Mouse (Mus musculus): Measurements from ENCODE around the gene Ms4a15. TPM values are rescaled to one million over a fixed set of nuclear protein-coding genes. Genes with fewer than 3 reads are reported as not detected.

Gene Ms4a15
- total and polyA plus RNA-seq, 3 experiments, result not detected

- peak; percentile 61 for DNase-seq (ENCODE audit: low read depth, low spot score)
- Histone ChIP-seq H3K36me3 (ENCODE audit: control insufficient read depth in 1 of 2, insufficient read depth in 2 of 2, low read length in 2 of 2) (no peaks in the 10 kb centered on the region), H3K4me3 (ENCODE audit: control insufficient read depth in 1 of 2, insufficient read depth in 1 of 2, low read depth in 2 of 2, low read length in 2 of 2) (no peak overlapping the region), H3K27ac (ENCODE audit: control insufficient read depth, low read depth, low read length) (no peak overlapping the region), H3K9me3 (replicated peaks; ENCODE audit: insufficient read depth, low read length) (no peaks in the 10 kb centered on the region), H3K9ac (ENCODE audit: control insufficient read depth, low read depth, low read length, poor library complexity, severe bottlenecking) (no peak overlapping the region), H3K79me2 (ENCODE audit: control insufficient read depth, insufficient read depth, low read length, poor library complexity) (no peaks in the 10 kb centered on the region), H3K4me1 (ENCODE audit: control insufficient read depth in 1 of 2, insufficient read depth in 2 of 2, low read length in 2 of 2) (peaks cover 0 to 5% of the 10 kb centered on the region in 2 experiments; a peak in 2 of 4 replicates), H3K27me3 (ENCODE audit: control insufficient read depth in 1 of 2, insufficient read depth in 2 of 2, low read length in 2 of 2) (no peaks in the 10 kb centered on the region; a peak in 1 of 4 replicates)
- TF ChIP-seq RCOR1 (IDR thresholded peaks at IDR 0.05; ENCODE audit: low read depth, low read length), result no peak
- no peak for TF ChIP-seq NELFE (IDR thresholded peaks at IDR 0.05; ENCODE audit: low read depth, low read length)
- peak; percentile 17 for TF ChIP-seq RAD21 (IDR thresholded peaks at IDR 0.05; ENCODE audit: low read depth, low read length)
- TF ChIP-seq ETS1 (IDR thresholded peaks at IDR 0.05; ENCODE audit: low read depth, low read length), result no peak
- TF ChIP-seq ZC3H11A (IDR thresholded peaks at IDR 0.05; ENCODE audit: low read depth, low read length), result no peak
- TF ChIP-seq MXI1 (IDR thresholded peaks at IDR 0.05; ENCODE audit: low read depth, low read length), result no peak
- no peak for TF ChIP-seq MYC (IDR thresholded peaks at IDR 0.05; ENCODE audit: low read depth, low read length)
- TF ChIP-seq MAFK (IDR thresholded peaks at IDR 0.05; ENCODE audit: borderline replicate concordance, low read depth, low read length), result no peak
- peak; percentile 70 to 81 (median 72) for TF ChIP-seq CTCF (IDR thresholded peaks at IDR 0.05 in 2 of 3, conservative IDR thresholded peaks at IDR 0.05 in 1 of 3; ENCODE audit: control insufficient read depth in 1 of 3, insufficient read depth in 1 of 3, low read depth in 2 of 3, low read length in 3 of 3, poor library complexity in 1 of 3, severe bottlenecking in 1 of 3)
- no peak for TF ChIP-seq USF1 (IDR thresholded peaks at IDR 0.05; ENCODE audit: low read depth, low read length)
- TF ChIP-seq MAZ (IDR thresholded peaks at IDR 0.05; ENCODE audit: low read depth, low read length), result no peak
- no peak for TF ChIP-seq ZKSCAN1 (IDR thresholded peaks at IDR 0.05; ENCODE audit: low read depth, low read length)
- no peak for TF ChIP-seq CHD1 (IDR thresholded peaks at IDR 0.05; ENCODE audit: low read depth, low read length)
- TF ChIP-seq SMC3 (IDR thresholded peaks at IDR 0.05; ENCODE audit: low read depth, low read length), result peak; percentile 22; the same call in 1 of the 2 replicates
Measured at GRCm38 (mm10) chr19:10976318-10976717, 16.7 kb downstream of the Ms4a15 start.

GRCm38 (mm10) chr19:10975187-10975586, 17.9 kb downstream of the Ms4a15 start:
- H3K79me2 ChIP-seq (ENCODE audit: control insufficient read depth, insufficient read depth, low read length, poor library complexity), result no peaks in the 10 kb centered on the region
- H3K27ac ChIP-seq (ENCODE audit: control insufficient read depth, low read depth, low read length), result no peak overlapping the region
- TF ChIP-seq MYB (IDR thresholded peaks at IDR 0.05; ENCODE audit: low read depth, low read length), result no peak
- no peak for TF ChIP-seq RAD21 (IDR thresholded peaks at IDR 0.05; ENCODE audit: low read depth, low read length)
- no peak for TF ChIP-seq E2F4 (IDR thresholded peaks at IDR 0.05; ENCODE audit: borderline replicate concordance, low read depth, low read length)
- TF ChIP-seq SIN3A (IDR thresholded peaks at IDR 0.05; ENCODE audit: low read length), result no peak
- TF ChIP-seq NELFE (IDR thresholded peaks at IDR 0.05; ENCODE audit: low read depth, low read length), result no peak
- 0 out of 4 replicates have a peak, but pooled peaks of 1 of the 2 experiments have one; percentile 26 for TF ChIP-seq USF2 (IDR thresholded peaks at IDR 0.05; ENCODE audit: borderline replicate concordance in 1 of 2, insufficient read depth in 1 of 2, low read depth in 1 of 2, low read length in 2 of 2)
- peak; percentile 78 for TF ChIP-seq USF1 (IDR thresholded peaks at IDR 0.05; ENCODE audit: low read depth, low read length)
- no peak for TF ChIP-seq MAFK (IDR thresholded peaks at IDR 0.05; ENCODE audit: borderline replicate concordance, low read depth, low read length)
- no peak for TF ChIP-seq CHD2 (IDR thresholded peaks at IDR 0.05; ENCODE audit: low read length)

More at GRCm38 (mm10) chr19:10975187-10975586, 17.9 kb downstream of the Ms4a15 start:
- no peaks in the 10 kb centered on the region for H3K9me3 ChIP-seq (replicated peaks; ENCODE audit: insufficient read depth, low read length)
- H3K36me3 ChIP-seq (ENCODE audit: control insufficient read depth in 1 of 2, insufficient read depth in 2 of 2, low read length in 2 of 2), result peaks cover 0 to 3% of the 10 kb centered on the region in 2 experiments; a peak in 2 of 4 replicates
- no peak overlapping the region for H3K9ac ChIP-seq (ENCODE audit: control insufficient read depth, low read depth, low read length, poor library complexity, severe bottlenecking)
- no peak overlapping the region for H3K4me3 ChIP-seq (ENCODE audit: control insufficient read depth in 1 of 2, insufficient read depth in 1 of 2, low read depth in 2 of 2, low read length in 2 of 2)
- DNase-seq (ENCODE audit: low read depth, low spot score), result no peak
- peaks cover 0 to 8% of the 10 kb centered on the region in 2 experiments; a peak in 2 of 4 replicates for H3K4me1 ChIP-seq (ENCODE audit: control insufficient read depth in 1 of 2, insufficient read depth in 2 of 2, low read length in 2 of 2)
- no peaks in the 10 kb centered on the region; a peak in 1 of 4 replicates for H3K27me3 ChIP-seq (ENCODE audit: control insufficient read depth in 1 of 2, insufficient read depth in 2 of 2, low read length in 2 of 2)
